Mouse (Mus musculus): ENCODE data around the gene Tlnrd1. TPM values are rescaled to one million over a fixed set of nuclear protein-coding genes. Genes with fewer than 3 reads are reported as not detected.
A peak's percentile ranks its signal among the peaks of the same experiment; 100 is the strongest.
"Not testable (repeated sequence)": the region's sequence is repeated elsewhere in the genome, so short reads cannot be mapped to it uniquely, and the experiment has no call there.

The Tlnrd1 gene
- polyA plus RNA-seq, 1 experiment from 2014 or later, result 14.2 TPM

DNA sequence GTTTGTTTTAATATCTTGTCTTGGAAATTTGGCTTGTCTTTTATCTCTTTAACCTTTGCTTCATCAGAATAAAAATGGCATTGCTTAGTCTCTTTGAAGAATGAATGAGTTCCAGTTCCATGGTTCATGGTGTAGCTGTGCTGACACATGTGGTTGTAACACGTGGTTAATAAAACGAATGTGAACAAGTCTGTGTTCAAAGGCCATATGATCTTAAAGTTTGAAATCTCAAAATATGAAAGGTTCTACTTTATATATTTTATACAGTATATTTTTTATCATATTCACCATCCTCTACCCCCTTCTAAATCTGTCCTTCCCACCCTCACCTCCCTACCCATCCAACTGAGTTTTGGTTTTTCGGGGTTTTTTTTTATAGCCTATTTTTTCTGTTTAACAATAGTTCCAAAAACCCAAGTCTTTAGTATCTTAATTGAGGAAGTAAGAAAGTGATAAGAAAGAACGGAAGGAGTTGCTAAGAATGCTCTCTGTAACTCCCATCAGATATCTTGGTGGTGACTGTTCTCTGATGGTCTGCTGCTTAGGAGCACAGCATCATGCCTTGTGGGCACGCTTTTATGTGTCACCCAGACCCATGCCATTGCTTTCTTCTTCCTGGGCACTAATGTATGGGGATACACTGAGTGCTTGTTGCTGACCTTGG is 12.1 kb upstream of the Tlnrd1 start:
- Histone ChIP-seq H3K27ac (no peak overlapping the region), H3K9me3 (no peaks in the 10 kb centered on the region), H3K4me1 (0 out of 2 replicates have a peak, but pooled peaks cover 11% of the 10 kb centered on the region), H3K9ac (no peak overlapping the region), H3K4me3 (replicated peaks) (no peak overlapping the region), H3K4me2 (no peak overlapping the region), H3K27me3 (replicated peaks) (no peaks in the 10 kb centered on the region), H3K36me3 (peaks cover 38% of the 10 kb centered on the region)
- WGBS, result 89% methylated on average over 5 of the region's 5 CpGs
- no peak for ATAC-seq (ENCODE audit: insufficient read depth, low FRiP score, low read depth)

DNA sequence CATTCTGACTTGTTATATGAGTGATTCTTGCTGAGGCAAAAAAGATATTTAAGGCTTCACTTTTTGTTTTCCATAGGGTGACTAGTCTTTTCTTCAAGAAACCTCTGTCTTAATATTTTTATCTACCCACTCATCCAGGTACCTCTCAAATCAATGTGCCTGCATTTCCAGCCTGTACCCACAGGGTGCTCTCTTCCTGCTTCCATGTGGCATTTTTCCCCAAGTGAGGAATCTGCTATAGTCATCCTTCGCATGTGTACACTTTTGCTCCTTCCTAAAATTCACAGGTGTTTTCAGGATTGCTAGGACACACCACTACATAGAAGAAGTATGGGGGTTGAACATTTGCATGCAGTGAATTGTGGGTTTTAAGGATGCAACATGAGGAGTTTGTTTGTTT is 10.2 kb upstream of the Tlnrd1 start:
- Histone ChIP-seq H3K4me2 (no peak overlapping the region), H3K9me3 (no peaks in the 10 kb centered on the region), H3K4me3 (replicated peaks) (no peak overlapping the region), H3K27ac (no peak overlapping the region), H3K36me3 (peaks cover 32% of the 10 kb centered on the region), H3K4me1 (0 out of 2 replicates have a peak, but pooled peaks cover 11% of the 10 kb centered on the region), H3K27me3 (replicated peaks) (no peaks in the 10 kb centered on the region), H3K9ac (no peak overlapping the region)
- WGBS, result 85% methylated on average over 1 of the region's 1 CpGs
- ATAC-seq (ENCODE audit: insufficient read depth, low FRiP score, low read depth), result no peak

DNA sequence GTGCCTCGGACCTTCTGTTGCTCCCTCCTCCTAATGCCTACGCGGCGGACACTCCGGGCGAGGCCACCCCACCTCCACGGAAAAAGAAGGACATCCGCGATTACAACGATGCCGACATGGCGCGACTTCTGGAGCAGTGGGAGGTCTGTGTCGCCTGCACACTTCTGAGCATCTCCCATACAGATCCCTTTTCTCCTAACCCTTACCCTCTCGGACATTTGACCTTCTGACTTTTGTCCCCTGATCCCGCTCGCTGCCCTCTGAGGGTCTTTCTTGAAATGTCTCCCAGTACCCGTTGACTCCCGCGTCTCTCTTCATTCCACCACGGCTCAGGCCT is 8.2 kb upstream of the Tlnrd1 start:
- H3K9me3 ChIP-seq, result no peaks in the 10 kb centered on the region
- WGBS, result 0% methylated on average over 20 of the region's 21 CpGs
- 0 out of 2 replicates have a peak, but pooled peaks cover 11% of the 10 kb centered on the region for H3K4me1 ChIP-seq
- peak overlapping the region; percentile 70 for H3K4me2 ChIP-seq
- ATAC-seq (ENCODE audit: insufficient read depth, low FRiP score, low read depth), result no peak
- H3K36me3 ChIP-seq, result peaks cover 11% of the 10 kb centered on the region
- no peaks in the 10 kb centered on the region for H3K27me3 ChIP-seq (replicated peaks)
- peak overlapping the region; percentile 91 for H3K27ac ChIP-seq
- peak overlapping the region; percentile 49; the same call in 1 of the 2 replicates for H3K9ac ChIP-seq
- peak overlapping the region; percentile 73 for H3K4me3 ChIP-seq (replicated peaks)

DNA sequence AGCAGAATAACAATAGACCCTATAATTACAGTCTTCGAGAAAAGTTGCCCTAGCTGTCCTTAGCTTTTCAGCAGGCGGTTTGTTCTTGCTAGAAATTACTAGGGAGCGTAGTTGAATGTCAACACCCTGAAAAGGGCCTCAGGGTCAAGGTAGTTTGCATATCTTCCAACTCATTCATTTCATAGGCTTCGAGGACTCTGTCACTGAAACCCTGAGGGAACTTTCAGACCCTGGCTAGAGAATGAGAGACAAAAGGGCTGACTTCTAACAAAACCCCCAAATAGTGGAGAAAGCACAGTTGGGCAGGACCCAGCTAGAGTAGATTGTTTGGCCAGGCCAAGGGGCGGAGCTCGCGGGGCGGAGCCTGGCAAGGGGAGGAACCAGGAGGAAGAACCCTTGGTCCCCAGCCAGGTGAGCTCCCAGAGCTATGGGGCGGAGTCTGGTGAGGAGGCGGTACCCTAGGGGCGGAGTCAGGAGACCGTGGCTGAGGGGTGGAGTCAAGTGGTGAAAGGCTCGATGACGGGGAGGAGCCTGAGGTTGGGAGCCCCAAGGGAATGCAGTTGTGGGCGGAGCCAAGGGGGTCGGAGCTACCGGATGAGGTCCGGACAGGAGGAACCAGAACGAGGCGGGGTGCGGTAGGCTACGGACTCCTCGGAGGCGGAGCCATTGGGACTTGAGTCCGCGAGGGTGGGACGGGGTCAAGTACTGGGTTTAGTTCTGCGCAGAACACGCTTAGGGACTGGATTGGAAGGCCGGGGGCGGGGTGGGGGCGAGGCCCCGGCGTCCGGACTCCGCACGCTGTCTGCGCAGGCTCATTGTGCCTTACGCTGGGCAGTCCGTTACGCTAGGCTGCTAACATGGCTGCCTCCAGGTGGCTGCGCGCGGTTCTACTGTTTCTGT is 7.6 kb upstream of the Tlnrd1 start:
- Histone ChIP-seq H3K4me2 (peak overlapping the region; percentile 70), H3K27ac (peak overlapping the region; percentile 91), H3K4me3 (replicated peaks) (peak overlapping the region; percentile 73), H3K4me1 (0 out of 2 replicates have a peak, but pooled peaks cover 11% of the 10 kb centered on the region), H3K36me3 (peaks cover 9% of the 10 kb centered on the region; the same call in 1 of the 2 replicates), H3K9me3 (no peaks in the 10 kb centered on the region), H3K9ac (peak overlapping the region; percentile 49; the same call in 1 of the 2 replicates), H3K27me3 (replicated peaks) (no peaks in the 10 kb centered on the region)
- WGBS, result 3% methylated on average over 43 of the region's 44 CpGs
- ATAC-seq (ENCODE audit: insufficient read depth, low FRiP score, low read depth), result peak; percentile 99

DNA sequence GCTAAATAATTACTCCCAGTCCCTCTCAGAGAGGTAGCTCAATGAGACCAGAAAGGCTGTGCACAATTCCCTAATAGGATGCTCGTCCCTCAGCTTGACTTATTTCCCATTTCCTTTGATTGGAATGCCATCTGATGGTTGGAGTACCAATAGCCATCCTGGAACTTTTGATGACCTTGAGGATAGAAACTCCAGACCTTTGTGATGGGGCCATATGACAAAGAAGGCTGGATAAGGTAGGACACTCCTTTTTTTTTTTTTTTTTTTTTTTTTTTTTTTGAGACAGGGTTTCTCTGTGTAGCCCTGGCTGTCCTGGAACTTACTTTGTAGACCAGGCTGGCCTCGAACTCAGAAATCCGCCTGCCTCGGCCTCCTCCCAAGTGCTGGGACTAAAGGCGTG is 5.8 kb upstream of the Tlnrd1 start:
- WGBS, result 87% methylated on average over 5 of the region's 5 CpGs
- not testable (repeated sequence) for ATAC-seq (ENCODE audit: insufficient read depth, low FRiP score, low read depth); H3K27ac ChIP-seq; H3K4me3 ChIP-seq (replicated peaks); H3K9ac ChIP-seq; H3K27me3 ChIP-seq (replicated peaks); H3K4me2 ChIP-seq; H3K9me3 ChIP-seq; H3K36me3 ChIP-seq
- H3K4me1 ChIP-seq, result 0 out of 2 replicates have a peak, but pooled peaks cover 11% of the 10 kb centered on the region

DNA sequence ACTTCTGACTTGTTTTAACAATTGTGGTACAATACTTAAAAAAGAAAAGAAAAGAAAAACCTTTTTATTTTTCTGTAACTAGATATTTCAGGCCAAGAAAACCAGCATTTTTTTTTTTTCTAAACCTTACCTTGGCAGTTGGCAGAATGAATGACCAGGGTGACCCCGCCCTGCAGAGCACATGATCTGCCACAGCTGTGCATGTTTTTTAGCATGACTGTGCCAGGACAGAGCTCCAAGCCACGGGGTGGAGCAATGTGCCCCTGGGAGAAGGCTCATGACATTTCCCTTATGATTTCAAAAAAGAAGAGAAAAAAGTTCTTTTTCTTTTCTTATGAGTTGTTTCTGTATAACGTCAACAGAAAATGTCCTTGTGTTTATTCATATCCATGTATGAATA is 5.3 kb upstream of the Tlnrd1 start:
- Histone ChIP-seq H3K9ac (no peak overlapping the region), H3K4me2 (no peak overlapping the region), H3K36me3 (no peaks in the 10 kb centered on the region), H3K4me1 (0 out of 2 replicates have a peak, but pooled peaks cover 11% of the 10 kb centered on the region), H3K27me3 (replicated peaks) (no peaks in the 10 kb centered on the region), H3K27ac (no peak overlapping the region), H3K9me3 (no peaks in the 10 kb centered on the region), H3K4me3 (replicated peaks) (no peak overlapping the region)
- ATAC-seq (ENCODE audit: insufficient read depth, low FRiP score, low read depth), result no peak
- 36% methylated on average over 3 of the region's 3 CpGs for WGBS

DNA sequence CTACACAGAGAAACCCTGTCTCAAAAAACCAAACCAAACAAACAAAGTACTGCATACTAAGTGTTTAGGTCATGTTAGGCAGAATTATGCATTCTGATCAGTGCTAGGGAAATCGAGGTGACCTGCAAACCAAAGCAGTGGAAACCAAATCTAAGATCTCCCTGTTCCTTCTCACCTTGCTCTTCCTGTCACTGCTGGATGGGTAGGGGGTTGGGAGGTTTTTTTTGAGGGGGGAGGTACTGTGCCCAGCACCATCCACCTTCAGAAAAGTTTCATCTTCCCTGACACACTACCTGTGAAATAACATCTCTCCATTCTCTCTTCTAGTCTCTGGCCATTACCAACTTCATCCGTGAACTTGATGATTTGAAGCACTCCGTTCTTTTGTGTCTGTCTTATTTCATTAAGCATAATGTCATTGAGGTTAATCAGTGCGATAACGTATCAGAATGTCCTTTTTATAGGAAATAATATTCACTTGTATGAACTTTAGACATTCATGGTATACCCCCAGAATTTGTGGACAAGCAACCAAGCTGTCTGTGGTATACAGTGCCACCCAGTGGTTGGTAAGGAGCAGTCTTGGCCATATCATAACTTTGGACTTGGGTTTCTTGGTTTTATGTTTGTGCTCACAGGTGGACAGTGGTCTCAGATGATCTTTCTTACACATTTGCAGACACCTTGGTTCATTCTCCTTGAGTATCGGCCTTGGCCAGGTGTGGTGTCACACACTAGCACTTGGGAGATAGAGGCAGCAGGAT is 2.4 kb upstream of the Tlnrd1 start:
- no peak overlapping the region for H3K9ac ChIP-seq
- H3K4me3 ChIP-seq (replicated peaks), result no peak overlapping the region
- H3K4me1 ChIP-seq, result peaks cover 13% of the 10 kb centered on the region
- peak overlapping the region; percentile 98; the same call in 1 of the 2 replicates for H3K27ac ChIP-seq
- ATAC-seq (ENCODE audit: insufficient read depth, low FRiP score, low read depth), result no peak
- H3K9me3 ChIP-seq, result no peaks in the 10 kb centered on the region
- H3K4me2 ChIP-seq, result no peak overlapping the region
- WGBS, result 93% methylated on average over 6 of the region's 6 CpGs
- no peaks in the 10 kb centered on the region for H3K27me3 ChIP-seq (replicated peaks)
- H3K36me3 ChIP-seq, result peaks cover 6% of the 10 kb centered on the region; the same call in 1 of the 2 replicates

DNA sequence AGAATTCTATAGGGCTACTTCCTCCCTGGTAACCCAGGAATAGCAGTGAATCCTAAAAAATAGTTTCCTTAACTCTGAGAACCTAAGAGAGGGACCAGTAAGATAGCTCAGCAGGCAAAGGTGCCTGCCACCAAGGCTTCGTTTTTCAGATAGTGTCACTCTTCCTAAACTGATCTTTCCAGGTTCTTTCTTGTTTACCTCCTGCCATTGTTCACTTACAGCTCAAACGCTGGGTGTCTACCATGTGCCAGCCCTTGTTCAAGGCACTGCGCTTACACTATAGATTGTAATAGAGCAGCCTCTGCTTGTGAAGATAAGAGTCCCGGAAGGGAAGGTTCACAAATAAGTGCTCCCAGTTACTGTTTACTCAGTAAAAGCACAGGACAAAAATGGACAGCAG is 1.7 kb upstream of the Tlnrd1 start:
- Histone ChIP-seq H3K27me3 (replicated peaks) (no peaks in the 10 kb centered on the region), H3K4me3 (replicated peaks) (no peak overlapping the region), H3K27ac (peak overlapping the region; percentile 98), H3K9me3 (no peaks in the 10 kb centered on the region), H3K9ac (no peak overlapping the region), H3K36me3 (peaks cover 6% of the 10 kb centered on the region; the same call in 1 of the 2 replicates), H3K4me1 (peaks cover 20% of the 10 kb centered on the region), H3K4me2 (no peak overlapping the region)
- WGBS, result 55% methylated on average over 4 of the region's 4 CpGs
- ATAC-seq (ENCODE audit: insufficient read depth, low FRiP score, low read depth), result 0 out of 2 replicates have a peak, but pooled peaks have one; percentile 25

DNA sequence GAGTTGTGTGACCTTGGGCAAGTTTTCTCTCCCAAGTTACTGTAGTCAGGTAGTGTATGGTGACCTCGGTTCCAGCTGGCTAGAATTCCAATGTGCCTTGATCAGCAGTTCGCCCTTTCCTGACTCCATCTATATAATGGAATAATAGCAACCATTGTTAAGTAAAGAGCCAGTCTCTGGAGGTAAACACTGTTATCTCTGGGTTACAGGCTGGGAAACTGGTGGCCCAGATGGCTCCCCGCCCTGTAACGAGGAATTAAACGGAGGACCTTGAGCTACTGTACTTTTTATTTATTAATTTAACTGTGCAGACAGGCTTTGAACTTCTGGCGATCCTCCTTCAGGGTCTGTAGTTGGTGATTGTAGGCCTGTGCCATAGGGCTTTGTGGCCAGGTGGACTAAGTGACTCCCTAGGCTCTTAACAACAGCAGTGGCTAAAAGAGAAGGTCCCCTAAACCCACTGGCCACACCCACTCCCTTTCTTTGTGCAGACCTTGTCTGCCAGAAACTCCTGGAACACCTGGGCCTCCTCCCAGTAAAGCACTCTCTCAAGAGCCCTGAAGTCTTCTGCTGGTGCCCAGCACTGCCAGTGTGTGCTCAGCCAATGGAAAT is 922 bp upstream of the Tlnrd1 start:
- Histone ChIP-seq H3K4me2 (peak overlapping the region; percentile 90), H3K27ac (peak overlapping the region; percentile 98), H3K4me1 (peaks cover 25% of the 10 kb centered on the region), H3K4me3 (replicated peaks) (peak overlapping the region; percentile 61), H3K27me3 (replicated peaks) (no peaks in the 10 kb centered on the region), H3K9me3 (no peaks in the 10 kb centered on the region), H3K9ac (peak overlapping the region; percentile 51; the same call in 1 of the 2 replicates), H3K36me3 (peaks cover 6% of the 10 kb centered on the region; the same call in 1 of the 2 replicates)
- peak; percentile 41 for ATAC-seq (ENCODE audit: insufficient read depth, low FRiP score, low read depth)
- WGBS, result 35% methylated on average over 6 of the region's 6 CpGs

DNA sequence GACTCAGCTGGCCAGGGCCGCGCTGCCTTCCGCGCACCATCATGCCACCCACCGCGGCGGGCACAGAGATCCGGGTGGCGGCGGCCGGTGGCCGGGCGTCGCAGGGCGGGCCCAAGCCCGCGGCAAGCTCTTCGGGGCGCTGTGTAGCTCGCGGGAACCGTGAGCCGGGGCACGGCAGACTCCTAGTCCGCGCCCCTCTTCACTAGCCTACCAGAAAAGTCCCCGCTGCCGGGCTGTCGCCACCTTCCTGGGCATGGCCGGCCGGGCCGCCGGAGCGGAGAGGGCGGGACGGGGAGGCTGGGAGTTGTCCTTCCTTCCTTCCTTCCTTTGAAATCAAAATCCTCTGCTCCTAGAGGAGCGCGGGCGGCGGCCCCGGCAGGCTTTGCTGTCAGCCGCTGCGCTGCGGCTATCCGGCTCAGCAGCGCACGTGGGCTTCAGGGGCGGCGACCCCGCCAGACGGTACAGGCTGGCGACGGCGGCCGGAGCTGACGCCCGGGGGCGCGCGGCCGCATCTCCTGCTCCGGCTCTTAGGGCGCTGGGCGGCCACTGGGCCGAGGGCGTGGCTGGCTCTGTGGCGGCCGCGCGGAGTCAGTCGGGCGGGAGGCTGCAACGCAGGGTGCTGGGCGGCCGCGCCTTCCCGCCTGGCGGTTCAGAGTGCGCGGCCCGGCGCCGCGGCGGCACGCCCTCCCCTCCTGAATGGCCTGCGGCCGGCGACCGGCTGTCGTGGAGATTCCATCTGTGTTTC is 657 bp downstream of the Tlnrd1 start:
- peak overlapping the region; percentile 51 for H3K9ac ChIP-seq
- H3K27me3 ChIP-seq (replicated peaks), result no peaks in the 10 kb centered on the region
- peak overlapping the region; percentile 61 for H3K4me3 ChIP-seq (replicated peaks)
- H3K4me2 ChIP-seq, result peak overlapping the region; percentile 90
- no peaks in the 10 kb centered on the region for H3K9me3 ChIP-seq
- H3K36me3 ChIP-seq, result peaks cover 6% of the 10 kb centered on the region; the same call in 1 of the 2 replicates
- H3K4me1 ChIP-seq, result peaks cover 34% of the 10 kb centered on the region
- peak; percentile 80 for ATAC-seq (ENCODE audit: insufficient read depth, low FRiP score, low read depth)
- peak overlapping the region; percentile 98 for H3K27ac ChIP-seq
- WGBS, result under 1% methylated on average over 74 of the region's 91 CpGs

Data from stomach, embryonic 15.5 days (tissue).